Mouse (Mus musculus) hindbrain, embryonic 11.5 days (tissue): ENCODE results near the gene Pik3r1. TPM values are rescaled to one million over a fixed set of nuclear protein-coding genes. Genes with fewer than 3 reads are reported as not detected.

ENCODE experiments used
- ATAC-seq: fragments of 200-750 bp; cut with Nextera tagmentation; 2 replicates; pipeline ENCODE4 v1.8.0; 2017; ENCODE audit warnings: mild to moderate bottlenecking, moderate TSS enrichment, moderate library complexity; ENCODE audit not compliant: low FRiP score
- DNase-seq: peaks from one replicate; pipeline ENCODE4 v3.0.0-alpha.2; 2015; ENCODE audit warnings: low spot score
- H3K27ac ChIP-seq: fragments of 300-500 bp; sonication (generic); 2 replicates; pipeline ENCODE4 v1.5.1; 2014; ENCODE audit warnings: mild to moderate bottlenecking, low read depth, low read length
- H3K27me3 ChIP-seq: fragments of 300-500 bp; sonication (generic); 2 replicates; pipeline ENCODE4 v1.6.1; 2014; ENCODE audit warnings: mild to moderate bottlenecking, low read length, moderate library complexity, mixed read lengths; ENCODE audit not compliant: control insufficient read depth, insufficient read depth
- H3K36me3 ChIP-seq: fragments of 300-500 bp; sonication (generic); 2 replicates; pipeline ENCODE4 v1.6.1; 2014; ENCODE audit warnings: mild to moderate bottlenecking, low read length, moderate library complexity, mixed read lengths; ENCODE audit not compliant: control insufficient read depth, insufficient read depth
- H3K4me1 ChIP-seq: fragments of 300-500 bp; sonication (generic); replicated peaks from 2 replicates; pipeline ENCODE4 v1.6.1; 2014; ENCODE audit warnings: low read length, mixed read lengths; ENCODE audit not compliant: control insufficient read depth, insufficient read depth
- H3K4me2 ChIP-seq: fragments of 300-500 bp; sonication (generic); replicated peaks from 2 replicates; pipeline ENCODE4 v1.6.1; 2014; ENCODE audit warnings: mild to moderate bottlenecking, low read depth, low read length
- H3K4me3 ChIP-seq: fragments of 300-500 bp; sonication (generic); 2 replicates; pipeline ENCODE4 v1.5.1; 2014; ENCODE audit warnings: low read depth, low read length
- H3K9ac ChIP-seq: fragments of 300-500 bp; sonication (generic); 2 replicates; pipeline ENCODE4 v1.6.1; 2014; ENCODE audit warnings: low read depth, low read length
- H3K9me3 ChIP-seq: fragments of 300-500 bp; sonication (generic); 2 replicates; pipeline ENCODE4 v1.6.1; 2016; ENCODE audit warnings: low read length; ENCODE audit not compliant: control insufficient read depth
- WGBS: fragments of 180-500 bp; shearing (Covaris S2); extraction: QIAGEN DNeasy Blood & Tissue Kit; methylation state at CpG from one replicate; pipeline ENCODE4 v1.1.7; 2014; 5-methylcytosine and 5-hydroxymethylcytosine counted together
- polyA plus RNA-seq: library from polyadenylated mRNA; unstranded; fragments of >200 nt; fragmentation: Nextera tagmentation; extraction: Ambion mirVana; gene quantifications from 2 replicates; pipeline ENCODE4 v1.2.1, GENCODE M21; 2014

Gene Pik3r1
- polyA plus RNA-seq, 1 experiment from 2014 or later: 29.8 TPM

GRCm38 (mm10) chr13:101735364-101736120, 32.5 kb downstream of the Pik3r1 start:
- DNase-seq: no peak
- H3K9ac ChIP-seq: no peak overlapping the region
- H3K27me3 ChIP-seq: no peaks in the 10 kb centered on the region
- 73% methylated on average over 8 of the region's 8 CpGs for WGBS
- no peak overlapping the region for H3K4me3 ChIP-seq
- H3K4me1 ChIP-seq: no peaks in the 10 kb centered on the region
- H3K9me3 ChIP-seq: no peaks in the 10 kb centered on the region
- ATAC-seq: no peak
- H3K4me2 ChIP-seq: no peak overlapping the region
- no peaks in the 10 kb centered on the region for H3K36me3 ChIP-seq
- no peak overlapping the region for H3K27ac ChIP-seq

DNA sequence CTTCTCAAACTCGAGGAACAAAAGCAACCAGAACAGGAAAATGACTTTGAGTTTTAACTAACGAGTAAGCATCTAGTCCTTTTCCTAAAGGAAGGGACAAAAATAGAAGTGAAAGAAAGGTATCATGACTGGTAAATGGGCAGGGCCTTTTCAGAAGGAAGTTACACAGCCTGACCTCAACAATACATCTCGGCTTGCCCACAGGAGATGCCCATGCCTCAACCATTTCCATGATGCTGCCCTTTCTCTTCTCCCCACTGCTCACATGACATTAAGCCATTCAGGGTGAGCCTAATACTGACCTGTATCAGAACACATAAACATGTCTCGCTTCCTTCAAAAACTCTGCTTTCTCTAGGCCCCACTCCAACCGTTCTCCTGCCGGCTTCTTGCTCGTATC, 33.8 kb downstream of the Pik3r1 start:
- Histone ChIP-seq H3K27ac (no peak overlapping the region), H3K36me3 (no peaks in the 10 kb centered on the region), H3K4me2 (no peak overlapping the region), H3K9ac (no peak overlapping the region), H3K27me3 (no peaks in the 10 kb centered on the region), H3K4me3 (no peak overlapping the region), H3K9me3 (no peaks in the 10 kb centered on the region), H3K4me1 (no peaks in the 10 kb centered on the region; the same call in 1 of the 2 replicates)
- WGBS: 94% methylated on average over 7 of the region's 7 CpGs
- DNase-seq: no peak
- no peak for ATAC-seq

- Histone ChIP-seq H3K4me1 (no peaks in the 10 kb centered on the region; the same call in 1 of the 2 replicates), H3K27ac (no peak overlapping the region), H3K9me3 (no peaks in the 10 kb centered on the region), H3K4me3 (no peak overlapping the region), H3K4me2 (no peak overlapping the region), H3K9ac (no peak overlapping the region), H3K27me3 (no peaks in the 10 kb centered on the region), H3K36me3 (no peaks in the 10 kb centered on the region)
- ATAC-seq (no peak), DNase-seq (no peak)
- WGBS: 86% methylated on average over 10 of the region's 10 CpGs
Measured at GRCm38 (mm10) chr13:101732675-101733074, 35.3 kb downstream of the Pik3r1 start.

GRCm38 (mm10) chr13:101731777-101732176, 36.2 kb downstream of the Pik3r1 start:
- Histone ChIP-seq H3K4me2 (no peak overlapping the region), H3K4me3 (no peak overlapping the region), H3K36me3 (no peaks in the 10 kb centered on the region), H3K9ac (no peak overlapping the region), H3K27ac (no peak overlapping the region), H3K27me3 (no peaks in the 10 kb centered on the region), H3K9me3 (no peaks in the 10 kb centered on the region), H3K4me1 (no peaks in the 10 kb centered on the region; the same call in 1 of the 2 replicates)
- ATAC-seq (no peak), DNase-seq (no peak)
- WGBS: 85% methylated on average over 7 of the region's 7 CpGs

DNA sequence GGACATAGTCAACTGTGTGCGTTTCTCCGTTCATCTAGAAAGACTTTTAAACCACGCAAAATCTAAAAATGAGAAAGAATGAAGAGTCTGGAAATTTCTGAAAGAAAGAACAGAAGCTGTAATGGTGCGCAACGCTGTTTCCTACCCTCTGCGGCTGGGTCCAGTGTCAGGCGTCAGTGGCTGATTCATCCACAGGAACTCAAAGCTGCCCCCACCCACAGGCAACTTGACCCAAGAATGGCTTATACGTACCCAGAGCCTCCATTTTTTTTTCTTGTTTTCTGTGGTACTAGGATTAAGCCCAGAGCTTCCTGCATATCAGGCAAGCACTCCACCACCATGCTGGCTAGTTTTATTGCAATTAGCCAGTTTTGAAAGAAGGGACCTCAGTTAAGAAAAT, 37.7 kb downstream of the Pik3r1 start:
- DNase-seq (no peak), ATAC-seq (no peak)
- Histone ChIP-seq H3K27me3 (no peaks in the 10 kb centered on the region), H3K4me3 (no peak overlapping the region), H3K4me1 (no peaks in the 10 kb centered on the region; the same call in 1 of the 2 replicates), H3K36me3 (no peaks in the 10 kb centered on the region), H3K4me2 (no peak overlapping the region), H3K9ac (no peak overlapping the region), H3K27ac (no peak overlapping the region), H3K9me3 (no peaks in the 10 kb centered on the region)
- WGBS: 83% methylated on average over 8 of the region's 8 CpGs

GRCm38 (mm10) chr13:101729248-101730055, 38.6 kb downstream of the Pik3r1 start:
- ATAC-seq: no peak
- Histone ChIP-seq H3K36me3 (no peaks in the 10 kb centered on the region), H3K9me3 (no peaks in the 10 kb centered on the region), H3K4me1 (no peaks in the 10 kb centered on the region; the same call in 1 of the 2 replicates), H3K4me2 (no peak overlapping the region), H3K9ac (no peak overlapping the region), H3K27ac (no peak overlapping the region), H3K27me3 (no peaks in the 10 kb centered on the region), H3K4me3 (no peak overlapping the region)
- DNase-seq: peak; percentile 29
- WGBS: 52% methylated on average over 4 of the region's 4 CpGs

DNA sequence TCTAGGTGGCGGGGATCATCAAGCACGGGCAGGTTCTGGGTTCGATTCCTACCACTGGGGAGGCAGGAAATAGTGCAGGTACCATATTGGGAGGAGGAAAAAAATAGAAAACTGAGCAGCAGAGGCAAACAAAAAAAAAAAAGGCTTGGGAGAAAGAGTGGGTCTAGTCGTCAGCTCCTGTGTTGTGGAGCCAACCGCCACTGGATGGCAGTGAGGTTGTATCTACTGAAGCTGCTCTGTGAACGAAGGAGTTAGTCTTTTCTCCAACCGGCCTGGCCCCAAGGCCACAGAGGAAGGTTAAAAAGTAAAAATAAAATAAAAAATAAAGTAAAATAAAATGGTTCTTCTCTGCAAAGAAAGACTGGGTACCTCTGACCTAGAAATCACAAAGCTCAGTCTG, 39.2 kb downstream of the Pik3r1 start:
- no peaks in the 10 kb centered on the region for H3K36me3 ChIP-seq
- DNase-seq (peak; percentile 25), ATAC-seq (no peak)
- no peaks in the 10 kb centered on the region for H3K27me3 ChIP-seq
- H3K9me3 ChIP-seq: no peaks in the 10 kb centered on the region
- H3K27ac ChIP-seq: no peak overlapping the region
- no peaks in the 10 kb centered on the region; the same call in 1 of the 2 replicates for H3K4me1 ChIP-seq
- H3K9ac ChIP-seq: no peak overlapping the region
- no peak overlapping the region for H3K4me3 ChIP-seq
- no peak overlapping the region for H3K4me2 ChIP-seq
- 62% methylated on average over 7 of the region's 7 CpGs for WGBS

DNA sequence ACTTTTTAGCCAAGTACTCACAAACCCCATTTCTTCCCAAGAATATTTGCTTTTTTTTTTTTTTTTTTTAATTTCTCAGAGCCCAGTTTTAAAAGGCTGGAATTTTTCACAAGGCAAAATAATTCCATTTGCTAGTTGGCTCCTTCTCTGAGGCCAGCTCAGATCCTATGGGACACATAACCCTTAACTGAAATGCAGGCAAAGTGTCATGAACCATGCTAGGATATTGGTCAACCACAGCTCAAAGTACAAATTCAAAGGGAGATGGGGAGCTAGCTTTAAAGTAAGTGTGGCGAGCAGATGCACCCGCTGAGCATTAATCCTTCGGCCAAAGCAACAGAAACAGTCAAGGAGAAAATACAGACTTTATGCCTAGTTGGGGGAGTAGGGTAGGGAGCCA, 39.7 kb downstream of the Pik3r1 start:
- Histone ChIP-seq H3K27ac (no peak overlapping the region), H3K27me3 (no peaks in the 10 kb centered on the region), H3K9ac (no peak overlapping the region), H3K4me1 (no peaks in the 10 kb centered on the region; the same call in 1 of the 2 replicates), H3K4me3 (no peak overlapping the region), H3K4me2 (no peak overlapping the region), H3K36me3 (no peaks in the 10 kb centered on the region), H3K9me3 (no peaks in the 10 kb centered on the region)
- 78% methylated on average over 3 of the region's 3 CpGs for WGBS
- ATAC-seq: no peak
- no peak for DNase-seq
